Mouse (Mus musculus): ENCODE measurements at regions not wholly inside any gene's neighbourhood (a gene's known extent, or its start where the extent isn't known, plus 50 kb on each side); places are given as distances from the start of the nearest gene placed in this dataset.

GRCm38 (mm10) chr11:114248261-114248898 lies 181.5 kb upstream of the Sdk2 start:
- no peak overlapping the region for H3K27ac ChIP-seq (ENCODE audit: control insufficient read depth, insufficient read depth, low read depth, low read length, poor library complexity)
- peaks cover 1% of the 10 kb centered on the region; the same call in 1 of the 2 replicates for H3K4me1 ChIP-seq (ENCODE audit: control insufficient read depth, insufficient read depth, low read length)
- H3K4me3 ChIP-seq (replicated peaks; ENCODE audit: control insufficient read depth, low read depth, low read length): no peak overlapping the region
- TF ChIP-seq CTCF (IDR thresholded peaks at IDR 0.05; ENCODE audit: control insufficient read depth, insufficient read depth, low read length) (no peak), POLR2A (IDR thresholded peaks at IDR 0.05; ENCODE audit: borderline replicate concordance, control insufficient read depth, low read depth, low read length) (no peak)
- 50% methylated on average over 4 of the region's 4 CpGs for WGBS

- H3K27ac ChIP-seq (ENCODE audit: control insufficient read depth, insufficient read depth, low read depth, low read length, poor library complexity): no peak overlapping the region
- 65% methylated on average over 8 of the region's 8 CpGs for WGBS
- peaks cover 2% of the 10 kb centered on the region for H3K4me1 ChIP-seq (ENCODE audit: control insufficient read depth, insufficient read depth, low read length)
- TF ChIP-seq CTCF (IDR thresholded peaks at IDR 0.05; ENCODE audit: control insufficient read depth, insufficient read depth, low read length) (no peak), POLR2A (IDR thresholded peaks at IDR 0.05; ENCODE audit: borderline replicate concordance, control insufficient read depth, low read depth, low read length) (no peak)
- no peak overlapping the region for H3K4me3 ChIP-seq (replicated peaks; ENCODE audit: control insufficient read depth, low read depth, low read length)
Observed at GRCm38 (mm10) chr11:114239311-114239803, 172.5 kb upstream of the Sdk2 start.

- no peak overlapping the region for H3K4me3 ChIP-seq (replicated peaks; ENCODE audit: control insufficient read depth, low read depth, low read length)
- peaks cover 2% of the 10 kb centered on the region for H3K4me1 ChIP-seq (ENCODE audit: control insufficient read depth, insufficient read depth, low read length)
- no peak for TF ChIP-seq CTCF (IDR thresholded peaks at IDR 0.05; ENCODE audit: control insufficient read depth, insufficient read depth, low read length)
- TF ChIP-seq POLR2A (IDR thresholded peaks at IDR 0.05; ENCODE audit: borderline replicate concordance, control insufficient read depth, low read depth, low read length): no peak
- H3K27ac ChIP-seq (ENCODE audit: control insufficient read depth, insufficient read depth, low read depth, low read length, poor library complexity): no peak overlapping the region
- WGBS: 83% methylated on average over 5 of the region's 5 CpGs
Observed at GRCm38 (mm10) chr11:114238801-114239200, 172.0 kb upstream of the Sdk2 start.

GRCm38 (mm10) chr11:114238316-114238715 lies 171.5 kb upstream of the Sdk2 start:
- WGBS: 35% methylated on average over 8 of the region's 8 CpGs
- Histone ChIP-seq H3K4me1 (ENCODE audit: control insufficient read depth, insufficient read depth, low read length) (peaks cover 2% of the 10 kb centered on the region), H3K27ac (ENCODE audit: control insufficient read depth, insufficient read depth, low read depth, low read length, poor library complexity) (no peak overlapping the region; the same call in 1 of the 2 replicates), H3K4me3 (replicated peaks; ENCODE audit: control insufficient read depth, low read depth, low read length) (no peak overlapping the region)
- TF ChIP-seq POLR2A (IDR thresholded peaks at IDR 0.05; ENCODE audit: borderline replicate concordance, control insufficient read depth, low read depth, low read length) (no peak), CTCF (IDR thresholded peaks at IDR 0.05; ENCODE audit: control insufficient read depth, insufficient read depth, low read length) (no peak)

- no peak overlapping the region for H3K27ac ChIP-seq (ENCODE audit: control insufficient read depth, insufficient read depth, low read depth, low read length, poor library complexity)
- 19% methylated on average over 1 of the region's 1 CpGs for WGBS
- peaks cover 2% of the 10 kb centered on the region for H3K4me1 ChIP-seq (ENCODE audit: control insufficient read depth, insufficient read depth, low read length)
- H3K4me3 ChIP-seq (replicated peaks; ENCODE audit: control insufficient read depth, low read depth, low read length): no peak overlapping the region
- no peak for TF ChIP-seq POLR2A (IDR thresholded peaks at IDR 0.05; ENCODE audit: borderline replicate concordance, control insufficient read depth, low read depth, low read length)
- no peak for TF ChIP-seq CTCF (IDR thresholded peaks at IDR 0.05; ENCODE audit: control insufficient read depth, insufficient read depth, low read length)
Observed at GRCm38 (mm10) chr11:114234542-114234910, 167.7 kb upstream of the Sdk2 start.

- Histone ChIP-seq H3K4me3 (replicated peaks; ENCODE audit: control insufficient read depth, low read depth, low read length) (no peak overlapping the region), H3K4me1 (ENCODE audit: control insufficient read depth, insufficient read depth, low read length) (peaks cover 2% of the 10 kb centered on the region), H3K27ac (ENCODE audit: control insufficient read depth, insufficient read depth, low read depth, low read length, poor library complexity) (no peak overlapping the region)
- 60% methylated on average over 19 of the region's 19 CpGs for WGBS
- TF ChIP-seq POLR2A (IDR thresholded peaks at IDR 0.05; ENCODE audit: borderline replicate concordance, control insufficient read depth, low read depth, low read length) (no peak), CTCF (IDR thresholded peaks at IDR 0.05; ENCODE audit: control insufficient read depth, insufficient read depth, low read length) (no peak)
Observed at GRCm38 (mm10) chr11:114233636-114234541, 167.0 kb upstream of the Sdk2 start.

GRCm38 (mm10) chr11:114231841-114232240 lies 165.0 kb upstream of the Sdk2 start:
- TF ChIP-seq CTCF (IDR thresholded peaks at IDR 0.05; ENCODE audit: control insufficient read depth, insufficient read depth, low read length) (no peak), POLR2A (IDR thresholded peaks at IDR 0.05; ENCODE audit: borderline replicate concordance, control insufficient read depth, low read depth, low read length) (no peak)
- WGBS: 86% methylated on average over 4 of the region's 4 CpGs
- Histone ChIP-seq H3K27ac (ENCODE audit: control insufficient read depth, insufficient read depth, low read depth, low read length, poor library complexity) (no peak overlapping the region), H3K4me1 (ENCODE audit: control insufficient read depth, insufficient read depth, low read length) (peaks cover 1% of the 10 kb centered on the region), H3K4me3 (replicated peaks; ENCODE audit: control insufficient read depth, low read depth, low read length) (no peak overlapping the region)

- no peak for TF ChIP-seq POLR2A (IDR thresholded peaks at IDR 0.05; ENCODE audit: borderline replicate concordance, control insufficient read depth, low read depth, low read length)
- TF ChIP-seq CTCF (IDR thresholded peaks at IDR 0.05; ENCODE audit: control insufficient read depth, insufficient read depth, low read length): no peak
- no peak overlapping the region for H3K27ac ChIP-seq (ENCODE audit: control insufficient read depth, insufficient read depth, low read depth, low read length, poor library complexity)
- WGBS: 54% methylated on average over 8 of the region's 8 CpGs
- H3K4me3 ChIP-seq (replicated peaks; ENCODE audit: control insufficient read depth, low read depth, low read length): no peak overlapping the region
- H3K4me1 ChIP-seq (ENCODE audit: control insufficient read depth, insufficient read depth, low read length): peaks cover 2% of the 10 kb centered on the region; the same call in 1 of the 2 replicates
Observed at GRCm38 (mm10) chr11:114229763-114230162, 162.9 kb upstream of the Sdk2 start.
